Mouse (Mus musculus) embryonic fibroblast, embryonic 13.5 days (primary cell): ENCODE data around the gene Ccdc148. TPM values are rescaled to one million over a fixed set of nuclear protein-coding genes. Genes with fewer than 3 reads are reported as not detected.

Experiments
- H3K27ac ChIP-seq: 2 replicates; pipeline ENCODE4 v1.5.1; 2012; ENCODE audit warnings: low read length, control low read depth, inconsistent platforms; ENCODE audit not compliant: insufficient read depth
- H3K4me1 ChIP-seq: 2 replicates; pipeline ENCODE4 v1.6.1; 2011; ENCODE audit warnings: low read length; ENCODE audit not compliant: control insufficient read depth, insufficient read depth
- H3K4me3 ChIP-seq: 2 replicates; pipeline ENCODE4 v1.5.1; 2011; ENCODE audit warnings: mild to moderate bottlenecking, control low read depth, low read length; ENCODE audit not compliant: insufficient read depth
- CTCF ChIP-seq: IDR thresholded peaks from 2 replicates; pipeline ENCODE4 v1.5.1; 2011; ENCODE audit warnings: mild to moderate bottlenecking, control low read depth, low read length, moderate library complexity, borderline replicate concordance; ENCODE audit not compliant: insufficient read depth
- POLR2A ChIP-seq: IDR thresholded peaks from 2 replicates; pipeline ENCODE4 v1.6.1; 2011; ENCODE audit warnings: low read depth, mild to moderate bottlenecking, control low read depth, low read length, moderate library complexity
- polyA plus RNA-seq: library from polyadenylated mRNA; stranded (reverse); fragments of >200 nt; gene quantifications from 2 replicates; pipeline ENCODE4 v1.2.4, GENCODE M21; 2011; ENCODE audit warnings: low read depth; ENCODE audit not compliant: missing spikeins, insufficient read length

Ccdc148 gene
- polyA plus RNA-seq, 1 experiment: 0.12 TPM

- TF ChIP-seq CTCF (no peak), POLR2A (no peak)
- no peak overlapping the region for H3K4me3 ChIP-seq
Observed at GRCm38 (mm10) chr2:58842443-58842842, 318.0 kb downstream of the Ccdc148 start.

GRCm38 (mm10) chr2:58841021-58841420 is 319.5 kb downstream of the Ccdc148 start:
- no peak overlapping the region for H3K4me3 ChIP-seq

More at GRCm38 (mm10) chr2:58842443-58842842, 318.0 kb downstream of the Ccdc148 start:
- no peak overlapping the region for H3K27ac ChIP-seq
- no peaks in the 10 kb centered on the region for H3K4me1 ChIP-seq

GRCm38 (mm10) chr2:58832253-58832980 is 328.1 kb downstream of the Ccdc148 start:
- H3K27ac ChIP-seq: no peak overlapping the region
- TF ChIP-seq CTCF (no peak), POLR2A (no peak)
- no peak overlapping the region for H3K4me3 ChIP-seq
- no peaks in the 10 kb centered on the region for H3K4me1 ChIP-seq

More at GRCm38 (mm10) chr2:58841021-58841420, 319.5 kb downstream of the Ccdc148 start:
- H3K27ac ChIP-seq: no peak overlapping the region
- H3K4me1 ChIP-seq: no peaks in the 10 kb centered on the region
- TF ChIP-seq CTCF: no peak
- no peak for TF ChIP-seq POLR2A

- H3K27ac ChIP-seq: no peak overlapping the region
- H3K4me1 ChIP-seq: no peaks in the 10 kb centered on the region
- no peak for TF ChIP-seq CTCF
- no peak for TF ChIP-seq POLR2A
- no peak overlapping the region for H3K4me3 ChIP-seq
Observed at GRCm38 (mm10) chr2:58829981-58830742, 330.3 kb downstream of the Ccdc148 start.

- no peak overlapping the region for H3K27ac ChIP-seq
- TF ChIP-seq CTCF (no peak), POLR2A (no peak)
- no peaks in the 10 kb centered on the region for H3K4me1 ChIP-seq
Observed at GRCm38 (mm10) chr2:58828910-58829600, 331.4 kb downstream of the Ccdc148 start.

GRCm38 (mm10) chr2:58812941-58813340 is 347.5 kb downstream of the Ccdc148 start:
- TF ChIP-seq POLR2A (no peak), CTCF (no peak)
- Histone ChIP-seq H3K27ac (no peak overlapping the region), H3K4me3 (no peak overlapping the region), H3K4me1 (no peaks in the 10 kb centered on the region)

More at GRCm38 (mm10) chr2:58828910-58829600, 331.4 kb downstream of the Ccdc148 start:
- H3K4me3 ChIP-seq: no peak overlapping the region

GRCm38 (mm10) chr2:58799623-58800022 is 360.9 kb downstream of the Ccdc148 start:
- TF ChIP-seq CTCF (no peak), POLR2A (no peak)
- no peak overlapping the region for H3K4me3 ChIP-seq
- no peak overlapping the region for H3K27ac ChIP-seq
- H3K4me1 ChIP-seq: peaks cover 2% of the 10 kb centered on the region; the same call in 1 of the 2 replicates

GRCm38 (mm10) chr2:58799126-58799525 is 361.4 kb downstream of the Ccdc148 start:
- TF ChIP-seq POLR2A: no peak
- TF ChIP-seq CTCF: no peak

GRCm38 (mm10) chr2:58797506-58797905 is 363.0 kb downstream of the Ccdc148 start:
- H3K4me1 ChIP-seq: peaks cover 2% of the 10 kb centered on the region; the same call in 1 of the 2 replicates
- no peak overlapping the region for H3K4me3 ChIP-seq
- H3K27ac ChIP-seq: no peak overlapping the region
- TF ChIP-seq POLR2A (no peak), CTCF (no peak)

More at GRCm38 (mm10) chr2:58799126-58799525, 361.4 kb downstream of the Ccdc148 start:
- no peak overlapping the region for H3K4me3 ChIP-seq
- H3K4me1 ChIP-seq: peaks cover 2% of the 10 kb centered on the region; the same call in 1 of the 2 replicates
- H3K27ac ChIP-seq: no peak overlapping the region
